In the genomic region with DNA sequence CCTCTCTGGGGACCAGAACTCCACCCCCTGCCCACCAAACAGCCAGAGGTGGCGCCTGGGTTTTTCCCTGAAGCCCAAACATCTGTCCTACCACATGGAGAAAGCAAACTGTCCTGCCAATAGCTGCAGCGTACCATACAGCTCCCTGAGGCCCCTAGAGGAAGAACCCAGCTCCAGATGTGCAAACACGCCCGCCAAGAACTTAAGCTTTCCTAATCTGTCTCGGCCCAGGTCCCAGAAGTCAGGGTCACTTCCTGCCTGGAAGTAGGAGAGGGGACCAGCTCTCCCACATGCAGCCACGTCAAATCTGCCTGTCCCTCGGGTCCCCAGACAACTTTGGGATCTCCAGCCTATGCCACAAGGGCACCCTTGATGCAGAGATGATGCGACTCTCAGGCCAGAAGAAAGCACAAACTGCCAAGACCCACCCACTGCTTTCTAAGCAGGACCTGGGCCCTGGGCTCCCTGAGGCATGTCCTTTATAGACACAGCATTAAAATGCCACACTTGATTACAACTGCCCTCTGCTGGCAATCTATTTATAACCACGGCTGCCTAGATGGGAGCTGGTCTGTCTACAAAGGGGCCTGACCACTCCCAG, we compare ENCODE assay signal across 8 mouse cellular contexts. TPM values are rescaled to one million over a fixed set of nuclear protein-coding genes. Genes with fewer than 3 reads are reported as not detected.
A peak's percentile ranks its signal among the peaks of the same experiment; 100 is the strongest.
DNase-seq lines count a peak whose midpoint lies in the region; ATAC-seq and TF ChIP-seq lines count a peak whose summit lies in the region.

No protein-coding gene starts in this region.

- no peaks in the 10 kb centered on the region for H3K27me3 ChIP-seq in CH12.LX (replicated peaks)
- H3K27me3 ChIP-seq in Patski: no peaks in the 10 kb centered on the region
- no peaks in the 10 kb centered on the region for H3K27me3 ChIP-seq in heart, adult 2 months (ENCODE audit: control insufficient read depth, insufficient read depth, low read length)
- H3K27me3 ChIP-seq in kidney, adult 2 months (replicated peaks; ENCODE audit: control insufficient read depth, insufficient read depth, low read length): no peaks in the 10 kb centered on the region; the same call in 1 of the 2 replicates

- H3K4me2 ChIP-seq in CH12.LX (ENCODE audit: insufficient read depth, low read depth, poor library complexity, severe bottlenecking): no peak overlapping the region

- H3K4me1 ChIP-seq in CH12.LX (ENCODE audit: control insufficient read depth in 1 of 2, insufficient read depth in 2 of 2): peaks cover 45 to 60% of the 10 kb centered on the region in 2 experiments
- H3K4me1 ChIP-seq in heart, adult 2 months (ENCODE audit: control insufficient read depth, insufficient read depth, low read length): peaks cover 24% of the 10 kb centered on the region
- no peaks in the 10 kb centered on the region for H3K4me1 ChIP-seq in kidney, adult 2 months (ENCODE audit: control insufficient read depth, insufficient read depth, low read length)

- ATAC-seq in Patski: peak; percentile 40

- no peaks in the 10 kb centered on the region for H3K79me2 ChIP-seq in CH12.LX (replicated peaks; ENCODE audit: control insufficient read depth, extremely low read depth, insufficient read depth, poor library complexity, severe bottlenecking)
- H3K79me2 ChIP-seq in heart, adult 2 months (replicated peaks; ENCODE audit: control insufficient read depth, insufficient read depth, low read length): no peaks in the 10 kb centered on the region

- dilution Hi-C loops in CH12.LX (cut with MboI; ENCODE audit: extremely low pct_ligation_motif_present, extremely low pct_unique_long_range_greater_than_20kb, low sequenced_read_pairs): no loop called here

- no peak overlapping the region; the same call in 1 of the 2 replicates for H3K9ac ChIP-seq in CH12.LX (ENCODE audit: insufficient read depth, low read depth)
- no peak overlapping the region for H3K9ac ChIP-seq in heart, adult 2 months (ENCODE audit: low read depth, low read length)

- peak overlapping the region in 1 of 3 experiments; percentile 46 for H3K4me3 ChIP-seq in CH12.LX (replicated peaks in 1 of 3; ENCODE audit: low read depth in 2 of 3, low read length in 2 of 3, poor library complexity in 1 of 3)
- H3K4me3 ChIP-seq in heart, adult 2 months: no peak overlapping the region
- H3K4me3 ChIP-seq in kidney, adult 2 months (ENCODE audit: insufficient read depth, low read depth, low read length): no peak overlapping the region

- TF ChIP-seq POLR2A in CH12.LX (IDR thresholded peaks at IDR 0.05; ENCODE audit: low read depth, low read length): no peak
- TF ChIP-seq POLR2A in heart, adult 2 months (IDR thresholded peaks at IDR 0.05; ENCODE audit: insufficient read depth, low read depth, low read length): no peak
- TF ChIP-seq POLR2A in kidney, adult 2 months (IDR thresholded peaks at IDR 0.05; ENCODE audit: low read depth, low read length): no peak

- in situ Hi-C loops in CH12.LX (cut with MboI; ENCODE audit: low pct_ligation_motif_present, low pct_unique_long_range_greater_than_20kb, low sequenced_read_pairs): no loop called here
- in situ Hi-C loops in Patski (cut with MboI; ENCODE audit: low pct_unique_long_range_greater_than_20kb): loop anchor here (5.0 kb wide), 1 partner anchor 60 kb away; no protein-coding TSS in a partner anchor

- CTCF ChIA-PET in Patski (lab: Charles Lee): interaction anchor here (0.7 to 2.1 kb wide), 9 partner anchors 8 to 102 kb away, joined by 3 to 11 read pairs (median 4); no protein-coding TSS in a partner anchor

- TF ChIP-seq EP300 in CH12.LX (IDR thresholded peaks at IDR 0.05; ENCODE audit: low read length): peak; percentile 65
- TF ChIP-seq EP300 in heart, adult 2 months (IDR thresholded peaks at IDR 0.05; ENCODE audit: insufficient read depth, low read depth, low read length): peak; percentile 38; the same call in 1 of the 2 replicates

- H3K27ac ChIP-seq in CH12.LX (ENCODE audit: insufficient read depth, low read depth): peak overlapping the region; percentile 30; the same call in 1 of the 2 replicates
- H3K27ac ChIP-seq in heart, adult 2 months: peak overlapping the region; percentile 68
- no peak overlapping the region for H3K27ac ChIP-seq in kidney, adult 2 months (ENCODE audit: insufficient read depth, low read depth, low read length)

- no peak for TF ChIP-seq RAD21 in CH12.LX (IDR thresholded peaks at IDR 0.05; ENCODE audit: low read depth, low read length)

- H3K9me3 ChIP-seq in CH12.LX (replicated peaks; ENCODE audit: low read length): no peaks in the 10 kb centered on the region

- 5% methylated on average over 9 of the region's 9 CpGs for WGBS in heart, adult 2 months
- 42% methylated on average over 9 of the region's 9 CpGs for WGBS in kidney, adult 2 months

- H3K36me3 ChIP-seq in CH12.LX (replicated peaks in 1 of 2; ENCODE audit: control insufficient read depth in 1 of 2, insufficient read depth in 1 of 2, low read length in 1 of 2): peaks cover 0 to 19% of the 10 kb centered on the region in 2 experiments
- H3K36me3 ChIP-seq in heart, adult 2 months (ENCODE audit: control insufficient read depth, insufficient read depth, low read length): no peaks in the 10 kb centered on the region
- H3K36me3 ChIP-seq in kidney, adult 2 months (ENCODE audit: control insufficient read depth, insufficient read depth, low read length): no peaks in the 10 kb centered on the region

- intact Hi-C loops in heart, adult 2 months (cut with DNase I): loop anchor here (2.0 kb wide), 2 partner anchors 26 to 58 kb away; no protein-coding TSS in a partner anchor

- POLR2A ChIA-PET in Patski (lab: Charles Lee): interaction anchor here (1.3 kb wide), 2 partner anchors 15 to 59 kb away, joined by 3 read pairs; no protein-coding TSS in a partner anchor

- TF ChIP-seq CTCF in CH12.LX (conservative IDR thresholded peaks at IDR 0.05 in 1 of 2, IDR thresholded peaks at IDR 0.05 in 1 of 2; ENCODE audit: low read depth in 2 of 2, low read length in 2 of 2) (peak in 1 of 2 experiments; percentile 16; a peak in 1 of 4 replicates), Patski (IDR thresholded peaks at IDR 0.05) (no peak)
- peak; percentile 65 for TF ChIP-seq CTCF in heart, adult 2 months (IDR thresholded peaks at IDR 0.05)
- 0 out of 2 replicates have a peak, but pooled peaks have one; percentile 16 for TF ChIP-seq CTCF in kidney, adult 2 months (conservative IDR thresholded peaks at IDR 0.05; ENCODE audit: insufficient read depth, insufficient read length, low read depth, low read length)

- DNase-seq in CH12.LX (ENCODE audit: extremely low read depth) (peak; percentile 71), Patski (ENCODE audit: low read depth, low spot score) (no peak)
- DNase-seq in heart, adult 2 months: peak; percentile 79 to 87
- DNase-seq in kidney, adult 2 months: peak; percentile 57
- DNase-seq in lung, postnatal 25 days (ENCODE audit: low spot score): peak; percentile 31
- DNase-seq in urinary bladder, postnatal 36 days (ENCODE audit: low spot score in 2 of 2): peak; percentile 44 to 75
- no peak for DNase-seq in spleen, postnatal 14 days (ENCODE audit: low spot score in 2 of 2)
- no peak for DNase-seq in right cerebral cortex, postnatal 4 days

TF ChIP-seq in CH12.LX, 34 proteins besides CTCF, POLR2A, EP300 and RAD21 (continues in another document):
- TF ChIP-seq MXI1 (IDR thresholded peaks at IDR 0.05; ENCODE audit: low read depth, low read length) (peak; percentile 66), NELFE (IDR thresholded peaks at IDR 0.05; ENCODE audit: low read depth, low read length) (no peak), GABPA (IDR thresholded peaks at IDR 0.05; ENCODE audit: insufficient replicate concordance, low read depth, low read length) (no peak), MAX (IDR thresholded peaks at IDR 0.05; ENCODE audit: low read length) (peak; percentile 50), ETS1 (conservative IDR thresholded peaks at IDR 0.05; ENCODE audit: low read depth, low read length) (peak; percentile 38; the same call in 1 of the 2 replicates), MEF2A (IDR thresholded peaks at IDR 0.05; ENCODE audit: borderline replicate concordance, low read depth, low read length) (peak; percentile 40; the same call in 1 of the 2 replicates), RCOR1 (conservative IDR thresholded peaks at IDR 0.05; ENCODE audit: low read depth, low read length) (peak; percentile 31; the same call in 1 of the 2 replicates), TCF12 (IDR thresholded peaks at IDR 0.05; ENCODE audit: low read depth, low read length) (peak; percentile 86)

RNA-seq across cellular contexts. Expression of a gene that starts 1.5 kb away (rescaled TPM):
- total RNA-seq in CH12.LX (2012; rRNA removed): 0.21 and 0.30 TPM in 2 replicates
- total RNA-seq in CH12.LX (2014; rRNA removed): 0.61 and 0.70 TPM in 2 replicates
- 1.4 and 1.8 TPM in 2 replicates for polyA plus RNA-seq in CH12.LX (2012; ENCODE audit: insufficient read length, low read depth)
- polyA plus RNA-seq in Patski (2021): 21.1 TPM
- 10 to 100 TPM in 1 of 2 experiments, 1 to 10 TPM in 1; 8.6 to 11.9 TPM for total RNA-seq in heart, adult 2 months (2021)
- polyA plus RNA-seq in heart, adult 2 months (2012; rRNA removed): 18.0 and 24.0 TPM in 2 replicates
- polyA plus RNA-seq in kidney, adult 2 months (2012; rRNA removed): 6.9 and 9.5 TPM in 2 replicates

RNA-seq across cellular contexts. Expression of a gene that starts 18.9 kb away (rescaled TPM):
- 0.13 and 0.21 TPM in 2 replicates for total RNA-seq in CH12.LX (2012; rRNA removed)
- not detected in 2 replicates for total RNA-seq in CH12.LX (2014; rRNA removed)
- polyA plus RNA-seq in CH12.LX (2012; ENCODE audit: insufficient read length, low read depth): 0.17 TPM in 1 of 2 replicates, not detected in the other
- polyA plus RNA-seq in Patski (2021): 0.12 TPM
- not detected for total RNA-seq in heart, adult 2 months (2021)
- not detected in 2 replicates for polyA plus RNA-seq in heart, adult 2 months (2012; rRNA removed)
- not detected in 2 replicates for polyA plus RNA-seq in kidney, adult 2 months (2012; rRNA removed)

RNA-seq across cellular contexts. Expression of a gene that starts 24.5 kb away (rescaled TPM):
- total RNA-seq in CH12.LX (2012; rRNA removed) (21.5 and 27.4 TPM in 2 replicates), CH12.LX (2014; rRNA removed) (17.8 and 18.5 TPM in 2 replicates)
- polyA plus RNA-seq in CH12.LX (2012; ENCODE audit: insufficient read length, low read depth) (24.2 and 29.8 TPM in 2 replicates), Patski (2021) (42.2 TPM)
- total RNA-seq in heart, adult 2 months (2021): 10 to 100 TPM; 26.4 to 28.2 TPM
- polyA plus RNA-seq in heart, adult 2 months (2012; rRNA removed): 17.7 and 27.2 TPM in 2 replicates
- polyA plus RNA-seq in kidney, adult 2 months (2012; rRNA removed): 31.2 and 32.5 TPM in 2 replicates

RNA-seq across cellular contexts. Expression of a gene that starts 46.2 kb away (rescaled TPM):
- 0.21 and 0.51 TPM in 2 replicates for total RNA-seq in CH12.LX (2012; rRNA removed)
- total RNA-seq in CH12.LX (2014; rRNA removed): not detected in 2 replicates
- polyA plus RNA-seq in CH12.LX (2012; ENCODE audit: insufficient read length, low read depth): not detected in 2 replicates
- 0.17 TPM for polyA plus RNA-seq in Patski (2021)
- 10 to 100 TPM; 34.5 to 47.7 TPM for total RNA-seq in heart, adult 2 months (2021)
- 155 and 167 TPM in 2 replicates for polyA plus RNA-seq in heart, adult 2 months (2012; rRNA removed)
- 0.19 and 0.67 TPM in 2 replicates for polyA plus RNA-seq in kidney, adult 2 months (2012; rRNA removed)

RNA-seq across cellular contexts. Expression of a gene that starts 53.0 kb away (rescaled TPM):
- 1,590 and 1,720 TPM in 2 replicates for total RNA-seq in CH12.LX (2012; rRNA removed)
- total RNA-seq in CH12.LX (2014; rRNA removed): 1,936 and 1,966 TPM in 2 replicates
- polyA plus RNA-seq in CH12.LX (2012; ENCODE audit: insufficient read length, low read depth): 1,935 and 2,300 TPM in 2 replicates
- polyA plus RNA-seq in Patski (2021): 562 TPM
- total RNA-seq in heart, adult 2 months (2021): 100 to 1,000 TPM; 242 to 276 TPM
- polyA plus RNA-seq in heart, adult 2 months (2012; rRNA removed): 40.9 and 76.8 TPM in 2 replicates
- 45.4 and 90.1 TPM in 2 replicates for polyA plus RNA-seq in kidney, adult 2 months (2012; rRNA removed)

Comparison
In these comparisons a context has a peak if more than half of its experiments do, and no peak if none do; other contexts are left out.
1. DNase-seq: peak in CH12.LX (single experiment), heart, adult 2 months (2 of 2), kidney, adult 2 months (single experiment), lung, postnatal 25 days (single experiment) and urinary bladder, postnatal 36 days (2 of 2); none in Patski (single experiment), spleen, postnatal 14 days (0 of 2) and right cerebral cortex, postnatal 4 days (single experiment).